Mouse (Mus musculus): ENCODE data around the gene Abhd17b. TPM values are rescaled to one million over a fixed set of nuclear protein-coding genes. Genes with fewer than 3 reads are reported as not detected.
"Not testable (repeated sequence)": the region's sequence is repeated elsewhere in the genome, so short reads cannot be mapped to it uniquely, and the experiment has no call there.

Abhd17b gene
- total RNA-seq, 2 experiments from 2014 or later = 52.8 to 52.9 TPM

- peak; percentile 98 for DNase-seq
Measured at GRCm38 (mm10) chr19:21652285-21653171, 457 bp upstream of the Abhd17b start, which contains the start of gene 1110059E24Rik. Gene 1110059E24Rik (minus strand): TSS chr19:21652976.

GRCm38 (mm10) chr19:21654788-21655187 lies 1.8 kb downstream of the Abhd17b start:
- no peak for DNase-seq

DNA sequence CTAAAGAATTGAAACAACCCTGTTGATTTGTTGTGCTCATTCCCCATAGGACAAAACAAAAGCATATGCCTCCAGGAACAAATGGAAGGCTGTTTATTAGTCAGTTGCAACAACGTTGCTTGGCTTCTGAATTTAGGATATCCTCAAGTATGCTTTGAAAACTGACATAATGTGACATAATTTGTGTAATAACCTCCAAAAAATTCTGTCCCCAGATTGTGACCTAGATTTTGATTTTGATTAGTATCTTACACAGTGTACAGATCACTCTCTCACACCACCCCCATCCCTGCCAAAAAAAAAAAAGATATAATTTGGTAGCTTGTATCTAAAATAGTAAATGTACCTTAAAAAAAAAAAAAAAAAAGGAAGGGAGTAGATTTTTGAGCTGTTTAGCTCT lies 7.7 kb downstream of the Abhd17b start:
- DNase-seq = no peak

- no peak for DNase-seq
Measured at GRCm38 (mm10) chr19:21663756-21664456, 10.9 kb downstream of the Abhd17b start.

GRCm38 (mm10) chr19:21669650-21670049 lies 16.7 kb downstream of the Abhd17b start:
- DNase-seq = no peak

- no peak for DNase-seq
Measured at GRCm38 (mm10) chr19:21674354-21675096, 21.5 kb downstream of the Abhd17b start.

GRCm38 (mm10) chr19:21680091-21680490 lies 27.1 kb downstream of the Abhd17b start:
- DNase-seq = no peak

DNA sequence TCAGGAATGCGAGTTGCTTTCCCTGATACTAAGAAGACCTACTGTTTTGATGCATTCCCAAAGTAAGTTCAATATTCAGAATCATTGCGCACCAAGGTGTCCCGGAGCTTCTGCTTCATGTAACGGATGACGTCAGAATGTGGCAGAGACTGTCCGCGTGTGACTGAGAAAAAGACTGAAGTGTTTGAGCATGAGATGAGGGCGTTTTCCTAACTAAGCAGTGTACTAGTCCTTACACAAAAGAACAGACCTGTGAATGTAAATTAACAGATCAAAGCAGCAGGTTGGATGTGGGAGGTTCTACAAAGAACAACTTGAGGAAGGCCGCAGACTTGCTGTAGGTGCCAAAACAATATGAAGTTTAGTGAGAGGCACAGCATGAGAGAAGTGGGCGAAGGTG lies 28.0 kb downstream of the Abhd17b start:
- DNase-seq = no peak

GRCm38 (mm10) chr19:21713260-21714031 lies 60.5 kb downstream of the Abhd17b start:
- peak; percentile 66 for DNase-seq

DNA sequence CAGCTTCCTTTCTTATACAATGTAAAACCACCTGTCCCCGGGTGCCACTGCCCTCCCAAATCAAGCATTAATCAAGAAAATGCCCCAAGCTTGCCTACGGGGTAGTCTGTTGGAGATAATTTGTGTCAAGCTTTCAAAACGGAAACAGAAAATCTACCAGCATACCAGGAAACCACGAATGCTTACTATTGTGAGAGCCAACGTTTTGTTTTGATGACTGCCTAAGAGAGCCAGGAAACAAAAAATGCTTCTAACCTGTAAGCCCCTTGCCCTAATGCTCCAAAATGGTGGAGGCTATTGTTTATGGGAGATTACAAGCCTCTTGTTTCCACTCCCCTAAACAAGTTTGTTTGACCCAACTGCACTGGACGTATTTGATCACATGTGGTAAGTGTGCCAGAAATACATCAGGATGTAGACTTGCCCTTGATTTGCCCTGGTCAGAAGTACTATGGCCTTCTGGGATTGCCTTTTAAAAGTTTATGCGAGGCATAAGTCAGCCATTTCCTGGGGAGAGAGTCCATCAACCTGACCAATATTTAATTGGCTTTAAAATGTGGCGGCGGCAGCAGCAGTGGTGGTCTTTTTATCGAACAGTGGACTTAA lies 61.4 kb downstream of the Abhd17b start:
- DNase-seq = no peak

- DNase-seq = peak; percentile 31
Measured at GRCm38 (mm10) chr19:21715005-21715442, 62.0 kb downstream of the Abhd17b start.

DNA sequence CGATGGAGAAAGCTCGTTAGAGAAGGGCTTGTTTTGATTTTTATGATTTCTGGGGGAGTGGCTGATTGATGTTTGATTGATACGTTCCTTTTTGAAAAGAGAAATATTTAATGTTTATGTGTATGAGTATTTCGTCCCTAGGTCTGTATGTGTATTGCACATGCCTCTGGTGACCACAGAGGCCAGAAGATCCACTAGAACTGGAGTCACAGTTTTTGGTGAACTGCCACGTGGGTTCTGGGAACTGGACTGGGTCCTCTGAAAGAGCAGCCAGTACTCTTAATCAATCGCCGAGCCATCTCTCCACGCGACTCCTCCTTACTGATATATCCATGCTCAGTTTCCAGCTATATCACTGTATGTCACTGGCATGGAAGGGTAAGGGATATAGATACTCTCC lies 62.5 kb downstream of the Abhd17b start:
- no peak for DNase-seq

GRCm38 (mm10) chr19:21716456-21716855 lies 63.5 kb downstream of the Abhd17b start:
- peak; percentile 54 for DNase-seq

DNA sequence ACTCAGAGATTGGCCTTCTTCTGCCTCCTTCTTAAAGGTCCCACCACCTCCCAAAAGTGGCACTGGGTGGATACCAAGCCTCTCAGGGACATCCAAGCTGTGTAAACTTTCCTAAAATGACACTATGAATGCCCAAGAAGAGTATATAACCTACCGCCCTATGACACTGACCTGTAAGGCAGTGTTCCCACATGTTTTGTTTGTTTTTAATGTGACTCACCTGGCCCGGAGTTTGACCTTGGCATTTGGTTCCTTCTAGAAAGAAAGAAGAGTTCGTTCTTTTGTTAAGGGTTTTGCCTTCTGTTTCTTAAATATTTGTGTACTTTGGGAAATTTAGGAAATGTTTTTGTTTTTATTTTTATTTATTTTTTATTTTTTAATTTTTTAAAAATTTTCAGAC lies 66.2 kb downstream of the Abhd17b start:
- DNase-seq = no peak

GRCm38 (mm10) chr19:21720950-21721349 lies 68.0 kb downstream of the Abhd17b start:
- DNase-seq = no peak

DNA sequence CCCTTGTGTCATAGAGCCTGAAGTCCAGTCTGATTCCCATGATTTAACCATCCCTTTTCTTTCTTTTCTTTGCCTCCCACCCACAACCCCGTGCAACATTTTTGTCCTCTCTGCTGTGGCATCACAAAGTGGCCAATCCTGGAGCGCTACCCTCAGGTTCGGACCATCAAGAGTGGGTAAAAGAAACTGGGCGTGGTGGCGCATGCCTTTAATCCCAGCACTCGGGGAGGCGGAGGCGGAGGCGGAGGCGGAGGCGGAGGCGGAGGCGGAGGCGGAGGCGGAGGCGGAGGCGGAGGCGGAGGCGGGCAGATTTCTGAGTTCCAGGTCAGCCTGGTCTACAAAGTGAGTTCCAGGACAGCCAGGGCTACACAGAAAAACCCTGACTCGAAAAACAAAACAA lies 70.3 kb downstream of the Abhd17b start:
- DNase-seq = not testable (repeated sequence)

DNA sequence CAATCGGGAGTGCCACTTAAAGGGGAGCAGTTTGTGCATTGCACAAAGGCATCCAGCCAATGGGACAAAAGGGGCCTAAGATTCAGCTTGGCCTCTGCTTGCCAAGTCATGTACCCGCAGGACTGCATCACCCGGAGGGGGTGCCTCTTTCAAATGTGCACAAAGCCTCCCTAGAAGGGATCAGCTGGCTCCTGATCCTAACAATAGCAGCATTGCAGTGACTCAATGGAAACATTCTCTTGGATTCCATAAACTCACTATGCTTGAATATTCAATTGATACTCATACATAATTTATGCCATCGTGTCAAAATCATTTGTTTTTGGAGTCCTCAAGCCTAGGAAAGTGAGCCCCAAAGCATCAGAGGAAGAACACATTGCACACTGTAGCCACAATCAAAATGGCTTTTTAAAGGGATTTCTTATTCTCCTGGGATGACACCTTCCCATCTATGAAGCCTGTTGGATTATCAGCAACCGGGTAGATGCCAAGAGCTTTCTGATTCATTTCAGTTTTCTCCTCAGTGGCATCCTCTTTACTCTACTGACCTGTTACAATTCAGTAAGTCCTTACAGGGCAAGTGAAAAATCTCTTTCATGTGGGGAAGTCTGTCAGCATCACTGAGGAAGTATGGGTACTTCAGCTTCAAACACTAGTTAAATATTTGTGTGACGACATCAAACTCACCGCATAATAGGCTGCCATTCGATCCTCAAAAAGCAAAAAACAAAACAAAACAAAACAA lies 71.1 kb downstream of the Abhd17b start:
- no peak for DNase-seq

- peak; percentile 39 for DNase-seq
Measured at GRCm38 (mm10) chr19:21725168-21725567, 72.2 kb downstream of the Abhd17b start.

GRCm38 (mm10) chr19:21727081-21727480 lies 74.1 kb downstream of the Abhd17b start:
- no peak for DNase-seq

- no peak for DNase-seq
Measured at GRCm38 (mm10) chr19:21728342-21728741, 75.4 kb downstream of the Abhd17b start.

DNA sequence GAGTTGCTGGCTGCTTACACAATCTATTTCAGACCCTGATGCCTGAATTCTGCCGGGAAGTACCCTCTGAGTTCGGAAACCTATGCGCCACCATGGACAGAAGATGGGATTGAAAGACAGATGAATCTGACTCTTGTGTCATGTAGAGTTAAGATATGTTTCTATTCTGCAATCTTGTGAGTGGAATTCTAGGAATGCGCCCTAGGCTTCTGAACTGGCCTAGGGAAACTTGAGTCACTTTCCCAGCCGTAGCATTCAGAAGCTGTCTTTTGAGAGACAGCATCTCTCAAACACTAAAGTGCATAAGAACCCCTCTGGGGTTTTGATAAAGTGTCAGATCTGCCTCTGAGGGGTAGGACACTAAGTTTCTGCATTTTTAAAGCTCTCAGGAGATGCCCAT lies 78.9 kb downstream of the Abhd17b start:
- no peak for DNase-seq

Measured in adrenal gland, postnatal 10 days (tissue).